Mouse (Mus musculus) mouse embryonic stem cell (cell line): ENCODE measurements around the gene Bbs1.

Experiments used
- in situ Hi-C, 2 experiments: fragments of 300-500 bp; cut with MboI; formaldehyde crosslinking; loops; 1 replicate in 1 of 2; 3 replicates in 1 of 2; pipeline ENCODE4 v1.14.3; 2019 to 2020; ENCODE audit warnings: low sequenced_read_pairs in 2 of 2, low pct_unique_long_range_greater_than_20kb in 1 of 2, mixed read lengths in 1 of 2; ENCODE audit not compliant: unreplicated experiment in 1 of 2

The Bbs1 gene

DNA sequence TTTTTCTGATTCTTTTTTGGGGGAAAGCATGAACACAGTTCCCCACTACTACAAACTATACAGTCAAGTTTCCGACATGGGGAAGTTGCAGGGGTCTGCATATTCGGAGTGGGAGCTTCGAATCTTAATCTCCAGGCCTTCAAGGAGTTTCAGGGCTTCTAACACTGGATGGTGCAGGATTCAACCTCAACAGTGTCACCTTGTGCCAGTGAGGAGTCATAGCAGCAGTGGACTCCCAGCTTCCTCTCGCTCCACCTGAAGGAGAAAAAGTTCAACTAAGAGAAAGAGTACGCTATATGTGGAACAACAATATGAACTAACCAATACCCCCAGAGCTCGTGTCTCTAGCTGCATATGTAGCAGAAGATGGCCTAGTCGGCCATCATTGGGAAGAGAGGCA is 58.9 kb downstream of the Bbs1 start:
- in situ Hi-C loops = no loop called here

DNA sequence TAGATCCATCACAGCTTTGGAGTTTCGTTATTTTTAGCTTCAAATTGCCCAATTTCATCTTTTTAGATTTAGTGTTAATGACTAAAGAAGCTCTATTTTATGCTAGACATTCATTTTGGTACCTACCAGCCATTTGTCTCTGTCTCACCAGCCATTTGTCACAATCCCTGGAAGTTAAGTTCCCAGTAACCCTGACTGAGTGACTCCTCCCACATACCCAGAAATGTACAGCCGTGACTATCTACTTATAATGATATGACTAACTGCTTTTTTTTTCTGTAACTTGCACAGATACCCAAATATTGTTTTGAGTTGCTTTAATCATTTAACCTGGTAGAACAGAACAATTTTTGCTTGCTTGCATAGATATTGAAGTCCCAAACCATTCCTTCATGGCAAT is 60.6 kb downstream of the Bbs1 start:
- in situ Hi-C loops = no loop called here

DNA sequence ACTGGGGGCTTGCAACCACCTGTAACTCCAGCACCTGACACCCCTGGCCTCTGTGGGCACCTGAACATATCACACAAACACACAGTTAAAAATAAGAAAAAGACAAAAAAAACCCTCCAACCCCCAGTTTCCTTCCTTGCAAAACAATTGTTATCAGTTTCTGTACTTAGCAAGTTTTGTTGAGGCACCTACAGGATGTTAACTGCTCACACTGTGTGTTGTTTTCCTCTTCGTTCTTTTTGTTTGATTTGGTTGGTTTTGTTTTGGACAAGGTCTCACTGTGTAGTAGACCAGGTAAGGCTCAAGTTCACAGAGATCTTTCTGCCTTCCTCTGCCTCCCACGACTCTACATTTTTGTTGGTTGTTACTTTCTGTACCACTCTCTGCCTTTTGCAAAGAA is 63.8 kb downstream of the Bbs1 start:
- in situ Hi-C loops = no loop called here

DNA sequence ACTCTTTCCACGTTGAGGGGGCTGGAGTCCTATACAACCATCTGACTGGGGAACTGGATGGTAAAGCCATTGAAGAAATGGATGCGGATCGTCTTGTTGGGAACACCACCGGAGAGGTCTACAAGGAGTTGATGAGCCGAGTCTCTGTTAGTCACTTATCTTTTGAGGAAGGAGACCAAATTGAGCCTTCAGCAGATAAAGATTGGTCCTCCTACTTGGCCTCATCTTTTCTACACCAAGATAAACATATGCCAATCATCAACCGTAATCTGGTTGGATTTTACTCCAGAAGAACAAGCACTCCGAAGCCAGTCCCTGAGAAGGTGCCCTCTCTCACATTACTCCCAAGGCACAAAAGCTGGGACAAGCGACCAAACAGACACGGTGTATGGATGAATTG is 65.6 kb downstream of the Bbs1 start:
- in situ Hi-C loops = no loop called here

DNA sequence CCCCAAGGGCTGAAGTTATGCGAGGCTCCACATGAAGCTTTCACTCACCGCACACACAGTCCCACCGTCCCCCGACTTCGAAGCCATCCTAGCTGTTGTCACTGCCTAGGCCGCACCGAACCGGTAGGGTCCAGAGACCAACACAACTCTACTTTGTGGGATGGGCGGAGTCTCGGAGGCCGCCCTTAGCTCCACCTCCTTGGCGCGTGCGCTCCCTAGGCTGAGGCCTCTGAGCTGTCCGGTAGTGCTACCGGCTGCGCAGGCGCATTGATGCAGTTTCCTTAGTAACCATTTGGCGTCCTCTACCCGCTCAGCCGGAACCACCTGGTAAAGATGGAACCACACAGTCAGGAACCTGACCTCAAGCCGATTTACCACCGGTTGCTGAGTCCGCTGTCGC is 67.3 kb downstream of the Bbs1 start, which contains the start of the genes Ccs and Ccdc87:
Gene Ccs, minus strand, starts transcription at position 184 of the 400 bp plus-strand sequence.
Gene Ccdc87, plus strand, starts transcription at position 218 of the 400 bp plus-strand sequence.
- in situ Hi-C loops = no loop called here

DNA sequence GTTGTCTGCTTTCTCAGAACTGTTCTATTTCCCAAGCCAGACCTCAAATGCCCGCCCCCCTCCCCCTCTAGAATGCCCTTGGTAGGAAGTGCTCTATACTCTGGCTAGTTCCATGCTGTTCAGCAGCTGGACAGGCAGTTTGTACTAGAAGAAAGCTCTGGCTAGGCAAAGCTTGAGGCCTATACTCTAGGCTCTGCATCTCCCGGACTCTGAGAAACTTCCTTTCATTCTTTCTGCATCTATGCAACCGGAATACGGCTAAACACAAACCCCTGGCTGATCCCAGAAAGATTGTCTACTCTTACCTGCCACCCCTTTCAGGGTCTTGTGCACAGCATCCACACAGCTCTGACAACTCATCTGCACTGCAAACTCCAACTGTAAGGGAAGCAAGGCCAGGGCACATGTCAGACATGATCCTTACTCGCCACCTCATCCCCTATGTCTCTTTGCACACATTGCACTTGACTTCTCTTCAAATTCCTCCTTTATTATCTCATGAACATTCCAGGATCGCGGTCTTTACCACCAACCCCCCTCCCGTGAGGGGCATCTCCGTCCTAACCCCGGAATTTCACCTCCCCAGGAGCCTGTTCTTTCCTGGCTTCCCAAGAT is 67.8 kb downstream of the Bbs1 start:
- in situ Hi-C loops = no loop called here

DNA sequence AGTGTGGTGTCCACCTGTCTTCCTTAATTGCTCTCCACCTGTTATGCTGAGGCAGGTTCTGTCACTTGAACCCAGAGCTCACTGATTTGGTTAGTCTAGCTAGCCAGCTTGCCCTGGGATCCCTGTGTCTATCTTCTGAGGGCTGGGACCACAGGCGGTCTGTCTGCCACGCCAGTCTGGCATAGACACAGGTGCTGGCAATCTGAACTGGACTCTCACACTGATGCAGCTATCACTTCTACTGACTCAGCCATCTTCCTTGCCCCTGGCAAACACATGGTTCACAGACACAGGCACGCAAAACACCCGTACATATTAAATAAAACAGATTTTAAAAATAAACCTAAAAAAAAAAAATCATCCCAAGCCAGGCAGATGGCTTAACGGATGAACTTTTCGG is 69.4 kb downstream of the Bbs1 start:
- in situ Hi-C loops = no loop called here
